Mouse (Mus musculus): ENCODE measurements around the gene Bicd2.
"Not testable (repeated sequence)": the region's sequence is repeated elsewhere in the genome, so short reads cannot be mapped to it uniquely, and the experiment has no call there.

The Bicd2 gene

GRCm38 (mm10) chr13:49360906-49361406 is 19.6 kb downstream of the Bicd2 start:
- DNase-seq: no peak

GRCm38 (mm10) chr13:49362364-49362763 is 21.0 kb downstream of the Bicd2 start:
- DNase-seq: no peak

- DNase-seq: peak; percentile 46 to 48
Observed at GRCm38 (mm10) chr13:49362804-49363203, 21.4 kb downstream of the Bicd2 start.

GRCm38 (mm10) chr13:49364716-49365115 is 23.3 kb downstream of the Bicd2 start:
- DNase-seq: no peak

GRCm38 (mm10) chr13:49367657-49368440 is 26.5 kb downstream of the Bicd2 start:
- DNase-seq: no peak

- DNase-seq: no peak
Observed at GRCm38 (mm10) chr13:49369404-49369803, 28.0 kb downstream of the Bicd2 start.

GRCm38 (mm10) chr13:49370216-49370615 is 28.8 kb downstream of the Bicd2 start:
- not testable (repeated sequence) for DNase-seq

GRCm38 (mm10) chr13:49370916-49371315 is 29.5 kb downstream of the Bicd2 start:
- DNase-seq: not testable (repeated sequence)

- peak in 1 of 2 experiments; percentile 33 for DNase-seq
Observed at GRCm38 (mm10) chr13:49371428-49371899, 30.1 kb downstream of the Bicd2 start.

GRCm38 (mm10) chr13:49372370-49373060 is 31.1 kb downstream of the Bicd2 start:
- DNase-seq: peak; percentile 36 to 50

GRCm38 (mm10) chr13:49374304-49374703 is 32.9 kb downstream of the Bicd2 start:
- DNase-seq: no peak

- no peak for DNase-seq
Observed at GRCm38 (mm10) chr13:49374730-49375129, 33.3 kb downstream of the Bicd2 start.

- no peak for DNase-seq
Observed at GRCm38 (mm10) chr13:49377608-49378007, 36.2 kb downstream of the Bicd2 start.

- DNase-seq: no peak
Observed at GRCm38 (mm10) chr13:49379301-49379700, 37.9 kb downstream of the Bicd2 start.

GRCm38 (mm10) chr13:49381230-49381629 is 39.8 kb downstream of the Bicd2 start:
- DNase-seq: peak; percentile 86 to 87

GRCm38 (mm10) chr13:49382997-49383396 is 41.6 kb downstream of the Bicd2 start:
- DNase-seq: no peak

GRCm38 (mm10) chr13:49384751-49385463 is 43.5 kb downstream of the Bicd2 start:
- no peak for DNase-seq

GRCm38 (mm10) chr13:49391374-49391773 is 50.0 kb downstream of the Bicd2 start:
- DNase-seq: no peak

GRCm38 (mm10) chr13:49393579-49393978 is 52.2 kb downstream of the Bicd2 start:
- no peak for DNase-seq

- DNase-seq: no peak
Observed at GRCm38 (mm10) chr13:49394886-49395447, 53.6 kb downstream of the Bicd2 start.

GRCm38 (mm10) chr13:49396798-49397197 is 55.4 kb downstream of the Bicd2 start:
- no peak for DNase-seq

- no peak for DNase-seq
Observed at GRCm38 (mm10) chr13:49398191-49398590, 56.8 kb downstream of the Bicd2 start.

GRCm38 (mm10) chr13:49400139-49400538 is 58.8 kb downstream of the Bicd2 start:
- no peak for DNase-seq

All from cerebellum, adult 18-20 months (tissue).